Mouse (Mus musculus): ENCODE results near the gene Ms4a4c.
"Not testable (repeated sequence)": the region's sequence is repeated elsewhere in the genome, so short reads cannot be mapped to it uniquely, and the experiment has no call there.

Ms4a4c gene

GRCm38 (mm10) chr19:11404527-11404926, at the start of gene Ms4a4c:
TSS of gene Ms4a4c (plus strand) at chr19:11404770.
- no peak for DNase-seq

DNA sequence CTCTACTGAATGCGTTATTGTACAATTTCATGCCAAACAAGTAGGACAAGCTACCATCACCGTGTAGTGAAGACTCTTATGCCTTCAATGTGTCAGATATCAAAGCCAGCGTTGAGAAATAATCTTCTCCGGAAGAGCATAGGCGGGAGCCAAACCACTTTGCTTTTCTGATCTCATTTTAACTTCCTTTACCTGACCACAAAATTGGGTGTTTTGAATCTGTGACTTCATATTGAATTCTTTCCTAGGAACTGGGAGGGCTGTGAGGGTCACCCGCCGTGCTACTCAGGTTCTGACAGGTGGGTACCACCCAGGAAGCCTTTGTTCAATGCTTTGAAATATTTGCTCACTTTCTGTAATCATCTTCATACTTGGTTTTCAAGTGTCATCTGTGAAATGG, 48.8 kb upstream of the Ms4a4c start:
- DNase-seq = no peak

- DNase-seq = no peak
Observed at GRCm38 (mm10) chr19:11360106-11360505, 44.5 kb upstream of the Ms4a4c start.

DNA sequence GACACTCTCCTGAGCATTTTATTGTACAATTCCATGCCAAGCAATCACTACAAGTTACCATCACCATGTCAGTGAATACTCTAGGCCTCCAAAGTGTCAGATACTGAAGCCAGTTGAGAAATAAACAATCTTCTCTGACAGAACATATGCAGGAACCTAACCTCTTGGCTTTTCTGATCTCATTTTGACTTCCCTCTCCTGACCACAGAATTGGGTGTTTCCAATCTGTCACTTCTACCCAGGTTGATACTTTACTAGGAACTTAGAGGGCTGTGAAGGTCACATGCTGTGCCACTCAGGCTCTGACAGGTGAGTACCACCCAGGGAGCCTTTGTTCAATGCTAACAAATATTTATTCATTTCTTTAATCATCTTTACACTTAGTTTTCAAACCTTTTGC, 42.6 kb upstream of the Ms4a4c start:
- no peak for DNase-seq

DNA sequence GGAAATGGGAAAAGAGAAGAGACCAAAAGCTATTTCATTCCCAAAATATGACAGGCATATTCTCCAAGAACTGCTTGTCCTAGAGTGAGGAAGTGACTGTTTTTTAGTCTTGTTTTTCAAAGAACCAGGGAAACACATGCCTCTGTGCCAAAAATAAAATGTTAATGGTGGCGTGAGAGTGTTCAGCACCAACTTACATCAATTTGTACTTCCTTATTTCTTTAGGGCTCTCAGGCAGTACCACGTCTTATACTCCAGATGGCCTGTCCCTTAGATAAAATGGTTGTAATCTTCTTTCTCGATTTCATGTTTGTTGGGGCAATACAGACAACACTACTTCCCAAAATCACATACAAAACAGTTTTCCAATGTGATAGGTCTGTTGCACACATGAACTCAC, 36.3 kb upstream of the Ms4a4c start:
- no peak for DNase-seq

DNA sequence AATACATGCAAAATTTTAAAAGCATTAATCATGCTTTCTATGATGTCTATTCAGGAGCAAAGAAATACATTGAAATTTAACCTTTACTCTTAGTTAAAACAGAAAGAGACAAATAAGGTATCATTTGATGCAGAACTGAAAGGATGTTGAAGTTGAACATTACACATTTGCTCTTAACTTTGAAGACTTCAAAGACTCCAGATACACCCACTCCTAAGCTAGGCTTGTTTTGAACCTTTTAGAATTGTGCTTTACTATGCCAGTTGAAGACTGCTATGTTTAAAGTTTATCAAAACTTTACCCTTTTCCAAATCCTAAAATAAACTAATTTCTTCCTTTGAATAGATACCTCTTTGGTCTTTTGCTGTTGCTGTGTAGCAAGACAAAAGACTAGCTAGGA, 33.4 kb upstream of the Ms4a4c start:
- DNase-seq = no peak

- DNase-seq = no peak
Observed at GRCm38 (mm10) chr19:11375273-11375672, 29.3 kb upstream of the Ms4a4c start, which contains the start of gene Ms4a4a. TSS of gene Ms4a4a (plus strand) at chr19:11375523.

DNA sequence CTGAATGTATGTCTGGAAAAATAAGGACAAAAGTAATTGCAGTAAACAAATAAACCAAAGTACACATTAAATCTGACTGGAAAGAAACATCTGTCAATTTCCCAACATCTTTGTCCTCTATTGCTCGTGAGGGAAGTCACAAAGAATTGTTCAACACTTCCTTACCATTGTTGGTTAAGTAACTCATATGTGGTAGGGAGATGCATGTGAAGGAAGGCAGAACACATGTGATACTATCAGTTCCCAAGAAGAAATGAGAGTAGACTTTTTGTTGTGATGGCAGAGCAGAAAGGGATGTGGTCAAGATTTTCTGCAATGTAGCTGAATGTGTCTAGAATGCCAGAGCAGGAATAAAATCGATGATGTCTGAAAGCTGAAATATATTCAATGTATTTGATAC, 28.2 kb upstream of the Ms4a4c start:
- DNase-seq = no peak

- DNase-seq = no peak
Observed at GRCm38 (mm10) chr19:11387109-11387508, 17.5 kb upstream of the Ms4a4c start.

DNA sequence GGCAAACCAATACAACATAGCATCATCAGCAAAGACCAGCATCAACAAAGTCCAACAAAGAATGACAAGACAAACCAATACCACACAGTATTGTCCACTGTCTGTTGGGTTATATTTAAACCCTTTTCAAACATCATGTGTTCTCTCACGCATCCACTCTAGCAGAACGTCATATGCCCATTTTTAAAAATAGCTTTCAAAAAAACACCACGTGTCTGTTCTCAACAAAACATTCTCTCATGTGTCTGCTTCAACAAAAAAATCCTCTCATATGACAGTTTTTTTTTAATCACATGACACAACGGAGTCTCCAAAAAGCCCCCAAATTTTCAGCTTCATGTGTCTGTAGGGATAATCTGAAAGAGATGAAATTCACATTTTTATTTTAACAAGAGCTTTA, 16.9 kb upstream of the Ms4a4c start:
- DNase-seq = no peak

- no peak for DNase-seq
Observed at GRCm38 (mm10) chr19:11388949-11389348, 15.6 kb upstream of the Ms4a4c start.

GRCm38 (mm10) chr19:11395769-11396168, 8.8 kb upstream of the Ms4a4c start:
- DNase-seq = no peak

DNA sequence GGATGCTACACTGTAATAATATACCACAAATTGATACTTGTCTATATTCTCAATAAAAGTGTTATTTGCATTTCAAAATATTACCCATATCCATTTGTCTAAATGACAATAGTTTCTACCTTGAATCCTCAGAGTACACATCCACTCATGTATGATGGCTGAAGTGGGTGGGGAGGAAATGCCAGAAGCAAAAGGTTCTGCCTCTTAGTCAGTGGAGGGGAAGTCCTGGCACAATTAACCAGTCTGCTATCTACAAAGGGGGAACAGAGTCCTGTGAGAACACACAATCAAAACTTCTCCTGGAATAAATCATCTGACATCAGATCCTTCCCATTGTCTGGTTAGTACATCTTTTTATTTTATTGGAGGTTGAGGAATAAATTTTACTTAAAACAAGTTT, 2.9 kb downstream of the Ms4a4c start:
- no peak for DNase-seq

DNA sequence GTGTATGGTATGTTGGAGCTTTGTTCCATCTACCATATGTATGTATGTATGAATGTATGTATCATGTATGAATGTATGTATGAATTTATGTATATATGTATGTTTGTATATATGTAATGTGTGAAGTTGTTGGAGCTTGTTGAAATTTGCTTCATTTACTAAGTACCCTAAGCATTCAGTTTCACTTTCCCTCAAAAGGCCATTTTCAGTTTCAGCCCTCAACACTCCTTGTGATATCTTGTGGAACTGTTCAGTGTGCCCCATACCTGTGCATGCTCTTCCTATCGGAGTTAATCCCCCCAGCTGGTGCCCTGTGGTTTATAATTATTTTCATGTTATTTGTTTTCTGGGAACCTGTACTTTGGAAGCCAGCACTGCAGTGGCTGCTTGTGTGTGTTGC, 4.0 kb downstream of the Ms4a4c start:
- DNase-seq = no peak

DNA sequence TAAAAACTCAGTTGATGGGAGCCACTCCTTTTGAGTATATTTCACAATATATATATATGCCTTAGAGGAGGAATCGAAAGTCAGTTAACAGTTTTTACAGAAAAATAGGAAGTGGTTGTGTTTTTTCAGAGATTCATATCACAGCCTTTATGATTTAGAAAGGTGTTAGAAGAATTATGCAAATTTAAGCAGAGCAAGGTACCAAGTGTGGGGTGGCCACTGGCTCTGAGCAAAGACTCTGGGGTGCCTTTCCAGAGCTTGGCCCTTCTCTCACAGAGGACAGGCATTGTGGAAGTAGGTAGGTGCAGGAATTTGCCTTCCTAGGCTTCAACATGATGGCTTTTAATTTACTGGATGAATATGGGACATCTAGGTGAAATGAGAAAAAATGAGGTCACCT, 7.1 kb downstream of the Ms4a4c start:
- DNase-seq = no peak

GRCm38 (mm10) chr19:11414084-11414483, 9.5 kb downstream of the Ms4a4c start:
- DNase-seq = no peak

- no peak for DNase-seq
Observed at GRCm38 (mm10) chr19:11415581-11415980, 11.0 kb downstream of the Ms4a4c start.

DNA sequence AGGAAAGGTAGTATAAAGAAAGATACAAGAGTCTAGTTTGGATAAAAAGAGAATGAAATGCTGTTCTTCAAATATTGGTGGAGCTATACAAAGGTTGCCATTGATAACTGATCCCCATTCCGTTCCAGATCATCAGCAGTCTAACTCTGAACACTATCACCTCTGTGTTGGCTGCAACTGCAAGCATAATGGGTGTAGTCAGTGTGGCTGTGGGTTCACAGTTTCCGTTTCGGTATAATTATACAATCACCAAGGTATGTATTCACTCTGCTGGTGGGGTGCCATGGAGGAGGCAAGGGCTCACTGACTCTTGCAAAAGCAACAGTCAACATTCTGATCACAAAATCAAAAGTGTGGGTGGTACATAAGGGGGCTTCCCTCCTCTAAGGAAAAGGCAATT, 14.3 kb downstream of the Ms4a4c start:
- not testable (repeated sequence) for DNase-seq

DNA sequence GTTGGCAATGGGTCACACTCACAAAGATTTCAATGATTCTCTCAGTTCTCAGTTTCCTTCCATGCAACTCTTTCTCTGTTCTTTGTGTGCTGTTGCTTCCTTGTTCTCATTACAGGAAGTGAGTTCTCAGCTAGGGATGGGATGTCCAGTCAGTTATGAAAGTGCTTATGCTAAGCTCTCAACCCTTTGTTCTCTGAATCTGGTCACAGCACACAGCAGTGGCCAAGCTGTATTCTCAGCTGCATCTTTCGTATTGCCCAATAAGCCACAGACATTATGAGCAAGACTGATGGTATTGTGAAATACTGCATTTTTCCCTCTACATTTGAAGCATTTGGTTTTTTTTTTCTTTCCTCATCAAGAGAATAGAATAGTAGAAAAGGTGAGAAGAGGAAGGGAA, 26.6 kb downstream of the Ms4a4c start:
- DNase-seq = not testable (repeated sequence)

- DNase-seq = no peak
Observed at GRCm38 (mm10) chr19:11435058-11435834, 30.7 kb downstream of the Ms4a4c start.

GRCm38 (mm10) chr19:11443338-11443737, 38.8 kb downstream of the Ms4a4c start, which contains the start of gene Ms4a4b:
TSS of gene Ms4a4b (plus strand) at chr19:11443553.
- no peak for DNase-seq

GRCm38 (mm10) chr19:11443964-11444363, 39.4 kb downstream of the Ms4a4c start:
- no peak for DNase-seq

DNA sequence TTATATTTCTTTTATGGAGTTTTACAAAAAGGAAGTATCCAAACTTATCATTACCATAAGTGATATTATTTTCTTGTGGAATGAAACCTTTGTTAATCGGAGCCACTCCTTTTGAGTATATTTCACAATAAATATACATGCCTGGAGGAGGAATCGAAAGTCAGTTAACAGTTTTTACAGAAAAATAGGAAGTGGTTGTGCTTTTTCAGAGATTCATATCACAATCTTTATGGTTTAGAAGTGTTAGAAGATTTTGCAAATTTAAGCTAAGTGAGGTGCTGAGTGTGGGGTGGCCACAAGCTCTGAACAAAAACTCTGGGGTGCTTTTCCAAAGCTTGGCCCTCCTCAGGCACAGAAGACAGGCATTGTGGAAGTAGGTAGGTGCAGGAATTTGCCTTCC, 42.7 kb downstream of the Ms4a4c start:
- DNase-seq = no peak

- DNase-seq = not testable (repeated sequence)
Observed at GRCm38 (mm10) chr19:11459041-11459440, 54.5 kb downstream of the Ms4a4c start.

DNA sequence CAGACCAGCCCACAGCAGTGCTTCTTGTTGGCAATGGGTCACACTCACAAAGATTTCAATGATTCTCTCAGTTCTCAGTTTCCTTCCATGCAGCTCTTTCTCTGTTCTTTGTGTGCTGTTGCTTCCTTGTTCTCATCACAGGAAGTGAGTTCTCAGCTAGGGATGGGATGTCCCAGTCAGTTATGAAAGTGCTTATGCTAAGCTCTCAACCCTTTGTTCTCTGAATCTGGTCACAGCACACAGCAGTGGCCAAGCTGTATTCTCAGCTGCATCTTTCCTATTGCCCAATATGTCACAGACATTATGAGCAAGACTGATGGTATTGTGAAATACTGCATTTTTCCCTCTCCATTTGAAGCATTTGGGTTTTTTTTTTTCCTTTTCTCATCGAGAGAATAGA, 60.2 kb downstream of the Ms4a4c start:
- not testable (repeated sequence) for DNase-seq

Measured in kidney, adult 8-10 months (tissue).